Mouse (Mus musculus): Measurements from ENCODE around the gene Zc3h12c. TPM values are rescaled to one million over a fixed set of nuclear protein-coding genes. Genes with fewer than 3 reads are reported as not detected.

The Zc3h12c gene
- polyA plus RNA-seq, 1 experiment from 2014 or later = 2.0 TPM

- Histone ChIP-seq H3K4me3 (ENCODE audit: low read depth, low read length) (no peak overlapping the region), H3K9ac (replicated peaks; ENCODE audit: low read depth) (no peak overlapping the region), H3K27me3 (replicated peaks; ENCODE audit: insufficient read depth, low read length) (no peaks in the 10 kb centered on the region), H3K36me3 (ENCODE audit: insufficient read depth, low read length) (no peaks in the 10 kb centered on the region), H3K4me1 (ENCODE audit: insufficient read depth, low read depth, low read length) (peaks cover 6% of the 10 kb centered on the region; the same call in 1 of the 2 replicates), H3K27ac (ENCODE audit: low read length) (no peak overlapping the region), H3K9me3 (ENCODE audit: low read length) (no peaks in the 10 kb centered on the region), H3K4me2 (replicated peaks; ENCODE audit: low read depth, low read length) (no peak overlapping the region)
- DNase-seq (ENCODE audit: low spot score) (peak; percentile 5), ATAC-seq (no peak)
- TF ChIP-seq EP300 (IDR thresholded peaks at IDR 0.05) = no peak
- TF ChIP-seq CTCF (IDR thresholded peaks at IDR 0.05) = no peak
- 71% methylated on average over 3 of the region's 3 CpGs for WGBS
Measured at GRCm38 (mm10) chr9:52170131-52170530, 1.8 kb upstream of the Zc3h12c start.

- 2% methylated on average over 12 of the region's 34 CpGs for WGBS
- peak overlapping the region; percentile 92 for H3K27ac ChIP-seq (ENCODE audit: low read length)
- peak overlapping the region; percentile 84 for H3K4me2 ChIP-seq (replicated peaks; ENCODE audit: low read depth, low read length)
- no peaks in the 10 kb centered on the region for H3K36me3 ChIP-seq (ENCODE audit: insufficient read depth, low read length)
- peak overlapping the region; percentile 85 for H3K4me3 ChIP-seq (ENCODE audit: low read depth, low read length)
- H3K4me1 ChIP-seq (ENCODE audit: insufficient read depth, low read depth, low read length) = peaks cover 6% of the 10 kb centered on the region; the same call in 1 of the 2 replicates
- H3K27me3 ChIP-seq (replicated peaks; ENCODE audit: insufficient read depth, low read length) = no peaks in the 10 kb centered on the region
- DNase-seq (ENCODE audit: low spot score) (peak; percentile 94), ATAC-seq (peak; percentile 87)
- H3K9me3 ChIP-seq (ENCODE audit: low read length) = no peaks in the 10 kb centered on the region
- peak overlapping the region; percentile 91 for H3K9ac ChIP-seq (replicated peaks; ENCODE audit: low read depth)
- TF ChIP-seq CTCF (IDR thresholded peaks at IDR 0.05) (peak; percentile 64), EP300 (IDR thresholded peaks at IDR 0.05) (no peak)
Measured at GRCm38 (mm10) chr9:52168686-52169270, 406 bp upstream of the Zc3h12c start.

GRCm38 (mm10) chr9:52167506-52167862 is 888 bp downstream of the Zc3h12c start:
- Histone ChIP-seq H3K9ac (replicated peaks; ENCODE audit: low read depth) (peak overlapping the region; percentile 91), H3K4me2 (replicated peaks; ENCODE audit: low read depth, low read length) (peak overlapping the region; percentile 84), H3K9me3 (ENCODE audit: low read length) (no peaks in the 10 kb centered on the region), H3K36me3 (ENCODE audit: insufficient read depth, low read length) (no peaks in the 10 kb centered on the region), H3K4me3 (ENCODE audit: low read depth, low read length) (peak overlapping the region; percentile 85), H3K27ac (ENCODE audit: low read length) (peak overlapping the region; percentile 92), H3K27me3 (replicated peaks; ENCODE audit: insufficient read depth, low read length) (no peaks in the 10 kb centered on the region), H3K4me1 (ENCODE audit: insufficient read depth, low read depth, low read length) (peaks cover 6% of the 10 kb centered on the region; the same call in 1 of the 2 replicates)
- DNase-seq (ENCODE audit: low spot score) (no peak), ATAC-seq (no peak)
- TF ChIP-seq CTCF (IDR thresholded peaks at IDR 0.05) (no peak), EP300 (IDR thresholded peaks at IDR 0.05) (no peak)
- 3% methylated on average over 8 of the region's 8 CpGs for WGBS

GRCm38 (mm10) chr9:52167084-52167483 is 1.3 kb downstream of the Zc3h12c start:
- Histone ChIP-seq H3K4me2 (replicated peaks; ENCODE audit: low read depth, low read length) (peak overlapping the region; percentile 84), H3K27me3 (replicated peaks; ENCODE audit: insufficient read depth, low read length) (no peaks in the 10 kb centered on the region), H3K4me3 (ENCODE audit: low read depth, low read length) (peak overlapping the region; percentile 85; the same call in 1 of the 2 replicates), H3K36me3 (ENCODE audit: insufficient read depth, low read length) (no peaks in the 10 kb centered on the region), H3K27ac (ENCODE audit: low read length) (no peak overlapping the region), H3K9ac (replicated peaks; ENCODE audit: low read depth) (no peak overlapping the region), H3K9me3 (ENCODE audit: low read length) (no peaks in the 10 kb centered on the region), H3K4me1 (ENCODE audit: insufficient read depth, low read depth, low read length) (peaks cover 6% of the 10 kb centered on the region; the same call in 1 of the 2 replicates)
- DNase-seq (ENCODE audit: low spot score) (no peak), ATAC-seq (no peak)
- TF ChIP-seq CTCF (IDR thresholded peaks at IDR 0.05) = no peak
- TF ChIP-seq EP300 (IDR thresholded peaks at IDR 0.05) = no peak
- WGBS = 14% methylated on average over 3 of the region's 3 CpGs

GRCm38 (mm10) chr9:52165706-52166090 is 2.7 kb downstream of the Zc3h12c start:
- no peak for DNase-seq (ENCODE audit: low spot score)

GRCm38 (mm10) chr9:52165076-52165705 is 3.2 kb downstream of the Zc3h12c start:
- Histone ChIP-seq H3K9me3 (ENCODE audit: low read length) (no peaks in the 10 kb centered on the region), H3K36me3 (ENCODE audit: insufficient read depth, low read length) (no peaks in the 10 kb centered on the region), H3K9ac (replicated peaks; ENCODE audit: low read depth) (no peak overlapping the region), H3K27me3 (replicated peaks; ENCODE audit: insufficient read depth, low read length) (no peaks in the 10 kb centered on the region), H3K4me2 (replicated peaks; ENCODE audit: low read depth, low read length) (no peak overlapping the region), H3K4me3 (ENCODE audit: low read depth, low read length) (no peak overlapping the region), H3K27ac (ENCODE audit: low read length) (no peak overlapping the region), H3K4me1 (ENCODE audit: insufficient read depth, low read depth, low read length) (peaks cover 6% of the 10 kb centered on the region; the same call in 1 of the 2 replicates)
- WGBS = 81% methylated on average over 13 of the region's 13 CpGs
- ATAC-seq = no peak
- DNase-seq (ENCODE audit: low spot score) = no peak
- TF ChIP-seq CTCF (IDR thresholded peaks at IDR 0.05) (no peak), EP300 (IDR thresholded peaks at IDR 0.05) (no peak)

More at GRCm38 (mm10) chr9:52165706-52166090, 2.7 kb downstream of the Zc3h12c start:
- Histone ChIP-seq H3K4me3 (ENCODE audit: low read depth, low read length) (no peak overlapping the region), H3K9ac (replicated peaks; ENCODE audit: low read depth) (no peak overlapping the region), H3K9me3 (ENCODE audit: low read length) (no peaks in the 10 kb centered on the region), H3K27me3 (replicated peaks; ENCODE audit: insufficient read depth, low read length) (no peaks in the 10 kb centered on the region), H3K4me2 (replicated peaks; ENCODE audit: low read depth, low read length) (no peak overlapping the region), H3K4me1 (ENCODE audit: insufficient read depth, low read depth, low read length) (peaks cover 6% of the 10 kb centered on the region; the same call in 1 of the 2 replicates), H3K27ac (ENCODE audit: low read length) (no peak overlapping the region), H3K36me3 (ENCODE audit: insufficient read depth, low read length) (no peaks in the 10 kb centered on the region)
- 80% methylated on average over 3 of the region's 3 CpGs for WGBS
- TF ChIP-seq CTCF (IDR thresholded peaks at IDR 0.05) = no peak
- TF ChIP-seq EP300 (IDR thresholded peaks at IDR 0.05) = no peak
- no peak for ATAC-seq

Data from lung, postnatal 0 days (tissue).